Mouse (Mus musculus): ENCODE results near the gene Mrps18c. TPM values are rescaled to one million over a fixed set of nuclear protein-coding genes. Genes with fewer than 3 reads are reported as not detected.

The Mrps18c gene
- polyA plus RNA-seq, 1 experiment from 2014 or later, result 159 TPM

DNA sequence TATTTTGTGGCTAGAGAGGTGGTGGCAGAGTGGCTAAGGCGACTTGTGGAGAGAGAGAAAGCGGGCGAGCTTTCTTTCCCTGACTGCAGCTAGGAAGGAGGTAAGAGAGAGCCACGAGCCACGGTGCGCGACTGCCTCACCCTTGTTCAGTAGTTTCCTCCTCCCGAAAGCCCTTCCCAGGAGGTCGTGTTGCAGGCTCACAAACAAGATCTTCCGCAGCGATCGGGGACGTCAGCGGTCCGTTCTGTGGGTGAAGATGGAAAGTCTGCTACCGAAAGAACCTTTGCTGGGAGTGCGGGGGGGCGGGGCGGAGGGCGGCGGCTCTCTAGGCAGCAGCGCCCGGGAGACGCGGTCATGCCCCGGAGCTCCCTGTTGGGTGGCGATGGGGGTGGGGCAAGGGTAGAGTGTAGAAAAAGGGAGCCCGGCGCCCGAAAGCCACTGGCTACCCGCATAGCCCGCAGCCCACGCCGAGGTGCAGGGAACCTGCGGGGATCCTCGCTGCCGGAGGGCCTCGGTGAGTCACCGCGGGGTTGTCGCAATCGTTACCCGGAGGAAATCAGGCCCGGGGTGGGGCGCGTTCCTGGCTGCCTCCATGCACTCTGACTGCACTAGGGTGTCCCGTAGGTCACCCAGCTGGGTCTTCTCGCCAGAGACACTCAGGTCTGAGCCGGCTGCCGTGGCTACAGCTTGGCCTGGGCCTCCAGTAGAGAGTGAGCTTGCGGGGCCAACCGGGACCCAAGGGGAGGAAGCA is 47.6 kb downstream of the Mrps18c start:
- Histone ChIP-seq H3K27ac (replicated peaks in 1 of 2; ENCODE audit: control insufficient read depth in 1 of 2, insufficient read depth in 1 of 2, low read depth in 2 of 2, low read length in 2 of 2) (peak overlapping the region; percentile 83 to 94), H3K4me3 (ENCODE audit: control insufficient read depth in 1 of 2, insufficient read depth in 1 of 2, low read depth in 1 of 2, low read length in 2 of 2) (peak overlapping the region; percentile 78 to 80), H3K9ac (ENCODE audit: low read length) (peak overlapping the region; percentile 92), H3K4me1 (ENCODE audit: control insufficient read depth in 2 of 2, insufficient read depth in 2 of 2, low read length in 2 of 2) (peaks cover 4 to 5% of the 10 kb centered on the region in 2 experiments; a peak in 1 of 4 replicates), H3K4me2 (ENCODE audit: low read length) (peak overlapping the region; percentile 91), H3K9me3 (ENCODE audit: control insufficient read depth, low read length) (peaks cover 7% of the 10 kb centered on the region; the same call in 1 of the 2 replicates), H3K36me3 (ENCODE audit: control insufficient read depth, insufficient read depth, low read length) (peaks cover 8% of the 10 kb centered on the region; the same call in 1 of the 2 replicates), H3K27me3 (ENCODE audit: control insufficient read depth, insufficient read depth, low read length) (no peaks in the 10 kb centered on the region)
- WGBS, result under 1% methylated on average over 52 of the region's 52 CpGs
- peak; percentile 68; the same call in 1 of the 2 replicates for ATAC-seq (ENCODE audit: insufficient number of reproducible peaks, insufficient read depth, low FRiP score, low read depth)

- Histone ChIP-seq H3K9me3 (ENCODE audit: control insufficient read depth, low read length) (peaks cover 7% of the 10 kb centered on the region; the same call in 1 of the 2 replicates), H3K27me3 (ENCODE audit: control insufficient read depth, insufficient read depth, low read length) (no peaks in the 10 kb centered on the region), H3K4me2 (ENCODE audit: low read length) (peak overlapping the region; percentile 91), H3K9ac (ENCODE audit: low read length) (peak overlapping the region; percentile 92), H3K4me3 (ENCODE audit: control insufficient read depth in 1 of 2, insufficient read depth in 1 of 2, low read depth in 1 of 2, low read length in 2 of 2) (peak overlapping the region; percentile 78 to 80), H3K36me3 (ENCODE audit: control insufficient read depth, insufficient read depth, low read length) (peaks cover 8% of the 10 kb centered on the region; the same call in 1 of the 2 replicates), H3K4me1 (ENCODE audit: control insufficient read depth in 2 of 2, insufficient read depth in 2 of 2, low read length in 2 of 2) (peaks cover 4 to 5% of the 10 kb centered on the region in 2 experiments; a peak in 1 of 4 replicates), H3K27ac (replicated peaks in 1 of 2; ENCODE audit: control insufficient read depth in 1 of 2, insufficient read depth in 1 of 2, low read depth in 2 of 2, low read length in 2 of 2) (peak overlapping the region; percentile 83 to 94)
- WGBS, result 2% methylated on average over 17 of the region's 22 CpGs
- ATAC-seq (ENCODE audit: insufficient number of reproducible peaks, insufficient read depth, low FRiP score, low read depth), result peak; percentile 44; the same call in 1 of the 2 replicates
Observed at GRCm38 (mm10) chr5:100846599-100846920, 48.1 kb downstream of the Mrps18c start.

- H3K4me1 ChIP-seq (ENCODE audit: control insufficient read depth in 2 of 2, insufficient read depth in 2 of 2, low read length in 2 of 2), result peaks cover 4 to 5% of the 10 kb centered on the region in 2 experiments; a peak in 1 of 4 replicates
- 0% methylated on average over 2 of the region's 2 CpGs for WGBS
- H3K4me2 ChIP-seq (ENCODE audit: low read length), result peak overlapping the region; percentile 91
- peaks cover 1% of the 10 kb centered on the region; the same call in 1 of the 2 replicates for H3K9me3 ChIP-seq (ENCODE audit: control insufficient read depth, low read length)
- H3K36me3 ChIP-seq (ENCODE audit: control insufficient read depth, insufficient read depth, low read length), result peaks cover 8% of the 10 kb centered on the region; the same call in 1 of the 2 replicates
- H3K4me3 ChIP-seq (ENCODE audit: control insufficient read depth in 1 of 2, insufficient read depth in 1 of 2, low read depth in 1 of 2, low read length in 2 of 2), result peak overlapping the region; percentile 78 to 80
- H3K27me3 ChIP-seq (ENCODE audit: control insufficient read depth, insufficient read depth, low read length), result no peaks in the 10 kb centered on the region
- H3K27ac ChIP-seq (replicated peaks in 1 of 2; ENCODE audit: control insufficient read depth in 1 of 2, insufficient read depth in 1 of 2, low read depth in 2 of 2, low read length in 2 of 2), result 0 out of 4 replicates have a peak overlapping the region, but pooled peaks of 1 of the 2 experiments have one; percentile 94
- H3K9ac ChIP-seq (ENCODE audit: low read length), result peak overlapping the region; percentile 92
- no peak for ATAC-seq (ENCODE audit: insufficient number of reproducible peaks, insufficient read depth, low FRiP score, low read depth)
Observed at GRCm38 (mm10) chr5:100847143-100847542, 48.7 kb downstream of the Mrps18c start.

DNA sequence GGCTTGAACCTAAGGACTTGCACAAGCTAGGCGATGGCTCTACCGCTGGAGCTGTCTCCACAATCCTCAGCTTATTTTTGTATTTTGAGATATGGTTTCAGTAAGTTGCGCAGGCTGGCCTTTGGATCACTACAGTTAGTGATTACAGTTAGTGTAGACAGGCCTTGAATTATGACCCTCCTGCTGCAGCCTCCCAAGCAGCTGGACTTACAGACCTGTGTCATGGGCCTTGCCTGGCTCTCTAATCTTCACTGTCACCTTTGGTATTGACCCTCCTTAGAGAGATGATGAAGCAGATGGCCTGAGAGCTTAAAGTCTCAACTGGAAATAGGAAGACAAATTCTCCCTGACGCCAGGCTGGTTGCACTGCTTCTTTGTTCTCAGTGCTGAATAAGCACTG is 55.5 kb downstream of the Mrps18c start:
- no peak for ATAC-seq (ENCODE audit: insufficient number of reproducible peaks, insufficient read depth, low FRiP score, low read depth)
- no peaks in the 10 kb centered on the region for H3K27me3 ChIP-seq (ENCODE audit: control insufficient read depth, insufficient read depth, low read length)
- 80% methylated on average over 4 of the region's 4 CpGs for WGBS
- H3K27ac ChIP-seq (replicated peaks in 1 of 2; ENCODE audit: control insufficient read depth in 1 of 2, insufficient read depth in 1 of 2, low read depth in 2 of 2, low read length in 2 of 2), result no peak overlapping the region
- H3K4me2 ChIP-seq (ENCODE audit: low read length), result no peak overlapping the region
- H3K36me3 ChIP-seq (ENCODE audit: control insufficient read depth, insufficient read depth, low read length), result peaks cover 5% of the 10 kb centered on the region; the same call in 1 of the 2 replicates
- no peaks in the 10 kb centered on the region for H3K9me3 ChIP-seq (ENCODE audit: control insufficient read depth, low read length)
- H3K4me3 ChIP-seq (ENCODE audit: control insufficient read depth in 1 of 2, insufficient read depth in 1 of 2, low read depth in 1 of 2, low read length in 2 of 2), result no peak overlapping the region
- H3K4me1 ChIP-seq (ENCODE audit: control insufficient read depth in 2 of 2, insufficient read depth in 2 of 2, low read length in 2 of 2), result no peaks in the 10 kb centered on the region
- H3K9ac ChIP-seq (ENCODE audit: low read length), result no peak overlapping the region

Other genes with a start within 250 kb of the Mrps18c start
- gene Plac8, start 226.4 kb upstream of the Mrps18c start, polyA plus RNA-seq (2014; fragmentation: Nextera tagmentation; extraction: Ambion mirVana), result 2.6 and 4.1 TPM in 2 replicates
- gene Coq2, start 123.5 kb upstream of the Mrps18c start, polyA plus RNA-seq (2014; fragmentation: Nextera tagmentation; extraction: Ambion mirVana), result 83.6 and 86.4 TPM in 2 replicates
- 1.1 and 1.2 TPM in 2 replicates for gene Hpse, start 78.9 kb upstream of the Mrps18c start, polyA plus RNA-seq (2014; fragmentation: Nextera tagmentation; extraction: Ambion mirVana)
- 8.6 and 12.2 TPM in 2 replicates for gene Helq, start within 50 bp of the Mrps18c start, polyA plus RNA-seq (2014; fragmentation: Nextera tagmentation; extraction: Ambion mirVana)
- 32.3 and 33.8 TPM in 2 replicates for gene Abraxas1, start 22.3 kb downstream of the Mrps18c start, polyA plus RNA-seq (2014; fragmentation: Nextera tagmentation; extraction: Ambion mirVana)
- 12.1 and 14.9 TPM in 2 replicates for gene Gpat3, start 47.1 kb downstream of the Mrps18c start, polyA plus RNA-seq (2014; fragmentation: Nextera tagmentation; extraction: Ambion mirVana)